Mouse (Mus musculus) fibroblast of lung, adult 2 months (primary cell): ENCODE data around the gene Camk2d.

ENCODE experiments used
- DNase-seq: peaks from one replicate; pipeline ENCODE4 v3.0.0-alpha.2; 2011; ENCODE audit warnings: low read depth

Camk2d gene

GRCm38 (mm10) chr3:126652361-126652760 lies 56.3 kb downstream of the Camk2d start:
- DNase-seq: no peak

DNA sequence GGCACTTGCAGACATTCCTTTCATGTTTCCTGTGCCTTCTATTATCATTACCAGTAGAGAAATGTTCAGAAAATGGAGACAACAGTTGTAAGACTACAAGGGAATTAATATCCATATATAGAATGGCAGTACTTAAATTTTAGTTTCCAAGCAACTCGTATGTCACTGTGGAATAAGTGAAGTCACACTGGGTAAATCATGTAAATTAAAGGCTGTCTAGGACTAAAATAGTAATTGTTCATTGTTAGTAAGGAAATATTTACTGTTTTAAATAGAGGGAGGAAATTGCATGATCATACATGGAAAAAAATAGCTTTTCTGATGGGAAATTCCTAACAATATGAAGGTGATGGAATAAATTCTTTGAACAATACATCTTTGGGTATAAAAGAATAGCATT lies 57.0 kb downstream of the Camk2d start:
- DNase-seq: no peak

DNA sequence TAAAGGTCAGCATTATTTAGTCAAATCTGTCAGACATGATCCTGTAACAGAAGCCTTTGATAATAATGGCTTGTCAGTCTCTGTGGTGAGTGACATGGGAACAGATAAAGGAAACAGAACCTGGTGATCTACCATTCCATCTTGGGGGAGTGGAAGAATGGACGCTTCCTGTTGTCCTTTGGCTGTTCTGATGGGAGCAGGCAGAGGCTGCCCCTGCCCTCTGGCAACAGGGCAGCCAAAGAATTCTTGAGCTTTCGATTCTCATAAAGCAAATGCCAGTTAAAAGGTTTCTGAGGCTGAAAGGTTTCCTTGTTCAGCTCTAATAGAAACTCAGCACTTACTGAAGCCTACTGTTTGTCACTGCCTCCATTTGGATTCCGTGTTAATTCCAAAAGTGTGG lies 60.1 kb downstream of the Camk2d start:
- no peak for DNase-seq

GRCm38 (mm10) chr3:126657895-126658294 lies 61.8 kb downstream of the Camk2d start:
- no peak for DNase-seq

- no peak for DNase-seq
These were observed 62.7 kb downstream of the Camk2d start for GRCm38 (mm10) chr3:126658791-126659190.

DNA sequence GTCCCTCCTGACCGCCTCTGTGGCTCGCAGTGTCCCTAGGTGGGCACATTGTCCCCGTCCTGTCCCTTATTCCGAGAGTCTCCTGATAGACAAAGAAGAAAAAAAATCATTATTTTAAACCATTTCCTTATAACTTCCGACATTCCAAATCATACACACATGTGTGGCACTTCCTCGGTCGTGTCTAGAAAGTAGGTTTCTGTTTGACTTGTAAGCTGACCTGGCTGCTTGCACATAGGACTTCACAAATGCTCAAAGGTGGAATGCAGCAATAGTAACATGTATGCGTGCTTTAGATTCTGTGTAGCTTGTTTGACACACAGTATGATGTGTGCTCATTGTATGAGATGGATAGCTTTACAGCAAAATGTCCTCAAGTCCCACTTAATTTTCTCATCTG lies 63.1 kb downstream of the Camk2d start:
- no peak for DNase-seq

GRCm38 (mm10) chr3:126659832-126660564 lies 63.9 kb downstream of the Camk2d start:
- DNase-seq: no peak

- DNase-seq: no peak
These were observed 64.5 kb downstream of the Camk2d start for GRCm38 (mm10) chr3:126660575-126660974.

DNA sequence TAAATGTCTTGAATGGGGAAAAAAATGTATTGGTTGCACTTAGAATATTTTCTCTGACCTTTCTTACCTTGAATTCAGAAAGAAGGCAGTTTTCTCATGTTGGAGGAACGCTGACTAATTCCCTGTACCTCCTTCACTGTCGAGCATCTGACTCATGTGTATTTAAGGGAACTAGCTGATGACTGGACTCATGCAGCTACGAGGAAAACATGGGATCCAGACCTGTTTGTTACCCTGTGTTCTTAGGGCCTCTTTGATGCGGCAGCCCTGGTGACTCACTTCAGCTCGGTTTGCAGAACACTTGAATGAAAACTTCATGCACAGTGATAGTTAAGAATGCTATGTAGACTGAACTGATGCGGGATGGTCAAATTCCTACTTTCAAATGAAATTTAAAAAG lies 64.9 kb downstream of the Camk2d start:
- peak; percentile 96 for DNase-seq

DNA sequence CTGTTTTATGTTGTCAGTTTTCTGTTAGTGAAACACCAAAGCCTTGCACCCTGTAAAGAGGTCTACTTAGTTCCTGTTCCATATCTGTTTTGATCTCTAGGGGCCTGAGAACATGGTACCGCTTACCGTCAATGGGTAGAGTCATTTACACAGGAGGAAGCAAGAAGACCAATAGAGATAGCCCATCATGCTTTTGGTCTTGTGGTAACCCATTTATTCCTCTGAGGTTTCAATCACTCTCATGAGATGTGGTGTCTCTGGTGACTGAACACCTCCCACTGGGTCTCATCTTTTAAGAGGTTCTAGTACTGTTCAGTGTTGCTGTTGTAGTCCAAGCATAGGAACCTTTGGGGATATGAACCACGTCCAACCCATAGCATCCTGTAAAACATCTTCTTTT lies 65.8 kb downstream of the Camk2d start:
- DNase-seq: no peak

GRCm38 (mm10) chr3:126663436-126663835 lies 67.3 kb downstream of the Camk2d start:
- no peak for DNase-seq

GRCm38 (mm10) chr3:126665866-126666265 lies 69.8 kb downstream of the Camk2d start:
- no peak for DNase-seq

DNA sequence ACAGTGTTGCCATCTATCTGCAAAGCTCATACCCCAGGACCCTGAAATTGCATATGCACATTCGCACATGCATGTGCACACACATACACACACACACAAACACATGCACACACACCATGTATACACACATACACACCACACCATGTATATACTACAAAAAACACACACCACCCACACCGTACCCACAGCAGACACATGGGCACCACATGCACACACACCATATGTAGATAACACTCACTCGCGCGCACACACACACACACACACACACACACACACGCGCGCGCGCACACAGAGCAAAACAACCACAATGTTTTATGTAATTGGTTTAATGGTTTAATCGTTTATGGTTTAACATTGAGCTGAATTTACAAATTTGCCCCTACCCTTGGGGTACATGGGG lies 70.9 kb downstream of the Camk2d start:
- no peak for DNase-seq

DNA sequence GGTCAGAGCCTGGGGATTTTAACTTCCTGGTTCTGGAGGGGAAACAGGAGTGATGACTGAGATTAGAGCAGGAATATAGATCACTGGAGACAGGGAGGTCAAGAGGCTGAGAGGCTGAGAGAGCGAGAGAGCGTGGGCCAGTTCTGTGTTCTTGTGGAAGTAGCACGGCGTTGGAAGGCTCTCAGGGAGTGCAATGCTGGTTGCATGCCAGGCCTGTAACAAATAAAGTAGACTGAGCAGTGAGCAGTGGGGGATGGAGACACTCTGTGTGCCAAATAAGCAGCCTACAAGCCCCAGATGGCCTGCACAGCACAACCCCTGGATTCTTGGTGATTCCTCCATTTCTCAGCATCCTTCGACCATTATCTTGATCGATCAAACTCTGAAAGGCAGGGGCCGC lies 71.3 kb downstream of the Camk2d start:
- DNase-seq: peak; percentile 65

DNA sequence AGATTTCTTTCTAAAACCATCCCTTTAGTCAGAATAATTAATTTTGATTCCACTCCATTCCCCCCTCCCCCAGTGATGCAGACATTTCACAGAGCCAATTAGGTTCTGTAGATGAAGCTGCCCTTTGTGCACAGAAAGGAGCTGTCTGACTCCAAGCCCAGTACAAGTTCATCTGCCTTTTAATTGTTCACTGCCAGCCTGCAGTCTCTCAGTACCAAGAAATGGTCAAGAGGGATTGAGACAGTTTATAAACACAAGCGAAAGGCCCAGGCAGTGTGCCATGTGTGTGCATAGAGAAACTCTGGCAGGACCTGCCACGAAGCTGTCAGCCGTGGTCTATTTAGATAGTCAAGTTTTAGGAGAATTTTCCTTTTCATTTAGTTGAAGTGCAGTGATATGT lies 72.0 kb downstream of the Camk2d start:
- no peak for DNase-seq

DNA sequence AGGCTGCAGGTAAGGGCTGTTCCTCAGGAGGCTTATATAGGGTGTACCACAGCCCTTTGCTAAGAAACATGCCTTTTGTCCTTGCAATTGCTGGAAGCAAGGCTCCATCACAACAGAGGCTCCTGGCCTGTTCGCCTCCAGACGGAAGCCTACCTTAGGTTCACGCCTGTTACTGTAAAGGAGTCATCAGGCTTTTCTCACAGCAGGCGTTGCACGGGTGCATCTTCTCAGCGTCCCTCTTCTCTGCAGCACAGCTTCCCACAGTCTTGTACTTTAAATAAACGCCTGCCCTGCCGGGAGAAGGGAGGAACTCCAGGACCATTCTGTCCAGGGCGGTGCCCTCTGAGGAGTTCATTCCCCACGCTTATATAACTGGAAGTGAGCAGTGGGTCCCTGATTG lies 72.6 kb downstream of the Camk2d start:
- DNase-seq: no peak

GRCm38 (mm10) chr3:126670413-126670812 lies 74.3 kb downstream of the Camk2d start:
- no peak for DNase-seq

DNA sequence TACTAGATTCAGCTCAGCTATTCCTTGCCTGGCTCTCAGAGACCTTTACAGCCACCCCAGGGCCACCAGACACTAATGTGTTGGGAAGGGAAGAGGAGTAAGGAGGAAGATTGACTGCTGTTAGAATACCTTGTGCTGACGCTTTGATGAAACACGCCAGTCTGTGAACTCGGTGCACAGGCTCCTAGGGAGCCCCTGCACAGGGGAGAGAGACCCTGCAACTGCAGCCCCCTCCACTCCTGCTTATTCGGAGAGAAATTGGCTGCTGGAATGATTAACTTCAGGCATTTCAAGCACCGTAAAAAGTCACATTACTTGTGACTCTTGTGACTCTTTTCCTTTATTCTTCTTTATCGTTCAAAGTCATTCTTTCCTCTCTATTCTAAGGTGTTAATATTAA lies 75.2 kb downstream of the Camk2d start:
- no peak for DNase-seq

- DNase-seq: no peak
These were observed 84.9 kb downstream of the Camk2d start for GRCm38 (mm10) chr3:126681051-126681450.

DNA sequence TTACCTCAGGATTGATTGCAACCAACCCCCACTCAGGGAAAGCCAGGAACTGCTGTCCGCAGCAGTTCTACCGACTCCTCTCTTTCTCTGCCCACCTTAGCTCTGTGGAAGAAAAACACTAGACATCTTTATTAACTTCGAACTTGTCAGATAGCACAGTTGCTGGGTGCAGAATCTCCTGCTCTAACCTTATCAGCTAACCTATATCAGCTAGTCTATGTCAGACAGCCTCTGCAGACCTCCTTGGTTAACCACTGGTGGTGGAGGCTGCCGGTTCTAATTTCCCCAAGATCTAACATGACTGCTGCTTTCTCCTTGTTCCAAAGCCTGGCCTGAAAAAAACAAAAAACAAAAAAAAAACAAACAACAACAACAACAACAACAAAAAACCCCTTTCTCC lies 85.9 kb downstream of the Camk2d start:
- no peak for DNase-seq

DNA sequence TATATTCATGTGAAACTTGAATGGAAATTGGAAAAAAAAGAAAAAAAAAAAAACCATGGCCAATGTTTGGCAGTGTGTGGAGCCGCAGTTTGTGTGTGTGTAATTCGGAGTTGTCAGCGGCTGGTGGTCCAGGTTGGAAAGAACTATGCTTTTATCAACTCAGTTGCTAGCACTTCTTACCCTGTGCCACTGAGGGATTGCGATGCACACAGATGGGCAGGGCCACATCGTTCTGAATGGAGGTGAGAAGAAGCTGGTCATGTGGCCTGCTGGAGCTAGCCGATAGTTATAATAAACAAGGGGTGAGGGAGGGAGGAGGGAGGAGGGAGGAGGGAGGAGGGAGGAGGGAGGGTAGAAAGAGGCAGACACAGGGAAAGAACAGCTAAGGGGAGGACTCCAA lies 89.3 kb downstream of the Camk2d start:
- DNase-seq: no peak

GRCm38 (mm10) chr3:126687150-126687549 lies 91.0 kb downstream of the Camk2d start:
- no peak for DNase-seq

- no peak for DNase-seq
These were observed 92.4 kb downstream of the Camk2d start for GRCm38 (mm10) chr3:126688516-126688915.
